Mouse (Mus musculus): ENCODE results near the gene Zbtb21.

DNA sequence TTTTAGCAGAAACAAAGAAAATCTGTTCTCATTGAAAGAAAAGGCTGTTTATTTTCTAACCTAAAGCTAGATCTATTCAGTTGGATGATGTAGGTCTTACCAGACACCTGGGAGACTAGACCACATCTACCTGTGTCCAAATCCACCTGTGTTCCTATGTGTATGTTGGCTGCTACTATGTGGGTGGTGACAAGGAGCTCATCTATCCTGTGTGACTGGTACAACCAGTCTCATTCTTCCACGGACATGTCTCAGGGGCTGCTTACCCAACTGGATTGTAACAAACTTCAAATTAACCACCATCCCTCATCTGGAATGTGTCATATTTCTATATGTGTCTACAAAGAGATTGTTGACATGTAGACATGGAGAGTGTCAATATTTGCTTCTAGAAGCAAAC, 38.7 kb downstream of the Zbtb21 start:
- TF ChIP-seq HCFC1 (IDR thresholded peaks at IDR 0.05; ENCODE audit: borderline replicate concordance, insufficient read depth, low read length) (no peak), CHD2 (IDR thresholded peaks at IDR 0.05; ENCODE audit: low read depth, low read length) (no peak), ZNF384 (IDR thresholded peaks at IDR 0.05; ENCODE audit: low read depth, low read length) (no peak), MAFK (IDR thresholded peaks at IDR 0.05; ENCODE audit: insufficient read depth, low read depth, low read length) (no peak)

All from ES-E14 (cell line).